Mouse (Mus musculus) layer of hippocampus, adult 6 months (tissue): ENCODE results near the gene Atg13. TPM values are rescaled to one million over a fixed set of nuclear protein-coding genes. Genes with fewer than 3 reads are reported as not detected.

Experiments used
- long read RNA-seq, 2 experiments: library from polyadenylated mRNA; unstranded; transcript quantifications; one replicate each; pipeline ENCODE4 v2.0.0; 2019 to 2020
- polyA plus RNA-seq: library from polyadenylated mRNA; unstranded; fragments of <200 nt; fragmentation: Nextera tagmentation; gene quantifications from 2 replicates; pipeline ENCODE4 v1.2.3, GENCODE M21; 2021

Atg13 gene
- 49.1 and 55.7 TPM in 2 replicates for polyA plus RNA-seq
- long read RNA-seq, experiment 1, transcript Atg13-201 (17 exons, 3,604 nt) = major isoform, 16 of 47 reads
- long read RNA-seq, experiment 1, partial matches to known transcripts = 4 of 47 reads
- long read RNA-seq, experiment 1, other reads (novel, unspliced or antisense) = 25 of 47 reads
- long read RNA-seq, experiment 2, transcript Atg13-201 (17 exons, 3,604 nt) = major isoform, 112 of 259 reads
- long read RNA-seq, experiment 2, transcript Atg13-202 (16 exons, 3,551 nt) = minor isoform, 25 of 259 reads
- long read RNA-seq, experiment 2, partial matches to known transcripts = 11 of 259 reads
- long read RNA-seq, experiment 2, other reads (novel, unspliced or antisense) = 108 of 259 reads

DNA sequence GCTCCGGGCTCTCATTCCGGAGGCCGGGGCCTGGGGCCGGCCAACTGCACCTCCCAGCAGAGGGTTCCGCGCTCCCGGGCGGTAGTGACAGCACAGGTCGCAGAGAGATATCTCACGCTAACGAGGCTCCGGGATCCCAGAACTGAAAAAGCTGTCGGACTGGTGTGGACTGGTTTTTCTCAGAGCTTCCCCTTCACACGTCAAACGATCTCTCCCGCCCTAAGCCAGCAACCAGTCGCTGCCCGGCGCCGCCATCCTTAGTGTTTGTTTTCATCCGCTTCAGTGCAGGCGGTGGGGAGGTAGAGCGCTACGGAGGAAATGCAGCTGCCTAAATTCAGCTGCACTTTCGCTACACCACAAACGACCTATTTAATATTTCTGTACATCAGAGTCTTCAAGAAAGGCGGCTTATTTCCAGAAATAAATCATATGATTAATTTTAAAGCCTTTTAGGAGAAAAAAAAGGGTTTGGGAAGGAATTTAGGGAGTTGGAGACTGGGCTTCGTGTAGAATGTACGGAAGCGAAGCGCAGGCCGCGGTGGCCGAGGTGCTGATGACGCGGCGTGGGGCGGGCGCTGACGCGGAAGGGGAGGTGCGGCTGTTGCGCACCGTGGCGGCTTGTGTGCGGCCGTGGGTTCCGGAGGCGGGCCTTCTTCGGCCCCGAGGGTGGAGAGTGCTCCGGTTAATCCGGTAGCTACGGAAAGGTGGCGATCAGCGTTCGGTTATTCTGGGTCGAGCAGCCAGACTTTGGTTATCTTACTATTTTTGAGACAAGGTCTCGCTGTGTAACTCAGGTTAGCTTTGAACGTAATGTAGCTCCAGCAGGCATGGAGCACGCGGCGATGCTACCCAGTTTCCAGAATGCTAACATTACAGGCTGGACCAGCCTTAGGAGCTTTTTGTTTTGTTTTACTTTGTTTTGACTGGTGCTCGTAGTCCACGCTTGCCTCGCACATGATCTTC, at the start of gene Atg13, which contains the start of gene Harbi1:
Gene Atg13, minus strand, starts transcription at position 305 of the 963 bp plus-strand sequence.
Gene Harbi1, plus strand, starts transcription at position 581 of the 963 bp plus-strand sequence.

DNA sequence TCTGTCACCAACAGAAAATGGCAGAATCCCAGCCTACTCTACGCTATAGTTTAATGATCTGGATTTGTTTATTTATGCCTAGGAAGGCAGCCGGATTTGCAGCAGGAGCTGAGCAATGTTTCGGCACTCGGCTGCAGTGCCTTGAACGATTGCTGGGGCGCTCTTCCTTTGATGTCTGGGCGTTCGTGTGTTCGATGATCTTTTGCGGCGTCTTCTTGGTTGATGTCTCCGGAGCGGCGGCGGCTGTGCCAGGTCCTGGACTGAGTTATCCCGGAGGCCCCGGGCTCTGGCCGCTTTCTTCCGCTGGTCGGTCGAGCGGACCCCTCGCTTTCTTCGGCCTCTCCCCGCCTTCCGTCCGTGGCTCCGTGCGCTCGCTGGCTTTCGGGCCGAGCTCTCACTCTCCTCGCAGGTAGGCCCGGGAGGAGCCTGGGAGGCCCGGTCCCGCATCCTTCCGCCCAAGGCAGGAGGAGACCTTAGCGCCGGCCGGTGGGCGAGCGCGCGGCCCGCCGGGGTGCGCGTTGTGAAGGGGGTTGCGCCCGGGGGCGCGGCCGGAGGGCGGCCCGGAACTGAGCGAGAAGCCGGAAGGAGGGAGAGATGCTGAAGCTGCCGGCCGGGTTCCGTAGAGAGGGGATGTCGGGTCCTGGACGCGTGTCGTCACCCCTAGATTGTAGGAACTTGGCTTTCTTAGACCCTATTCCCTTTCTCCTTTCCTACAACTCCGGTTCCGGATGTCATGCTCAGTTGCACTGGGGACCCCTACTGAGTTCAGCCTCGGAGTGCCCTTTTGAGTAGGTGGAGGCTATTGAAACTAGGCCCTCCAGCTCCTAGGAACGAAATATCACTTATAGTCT, 19.8 kb upstream of the Atg13 start, which contains the start of gene Ambra1:
Gene Ambra1, plus strand, starts transcription at position 164 of the 851 bp plus-strand sequence.

DNA sequence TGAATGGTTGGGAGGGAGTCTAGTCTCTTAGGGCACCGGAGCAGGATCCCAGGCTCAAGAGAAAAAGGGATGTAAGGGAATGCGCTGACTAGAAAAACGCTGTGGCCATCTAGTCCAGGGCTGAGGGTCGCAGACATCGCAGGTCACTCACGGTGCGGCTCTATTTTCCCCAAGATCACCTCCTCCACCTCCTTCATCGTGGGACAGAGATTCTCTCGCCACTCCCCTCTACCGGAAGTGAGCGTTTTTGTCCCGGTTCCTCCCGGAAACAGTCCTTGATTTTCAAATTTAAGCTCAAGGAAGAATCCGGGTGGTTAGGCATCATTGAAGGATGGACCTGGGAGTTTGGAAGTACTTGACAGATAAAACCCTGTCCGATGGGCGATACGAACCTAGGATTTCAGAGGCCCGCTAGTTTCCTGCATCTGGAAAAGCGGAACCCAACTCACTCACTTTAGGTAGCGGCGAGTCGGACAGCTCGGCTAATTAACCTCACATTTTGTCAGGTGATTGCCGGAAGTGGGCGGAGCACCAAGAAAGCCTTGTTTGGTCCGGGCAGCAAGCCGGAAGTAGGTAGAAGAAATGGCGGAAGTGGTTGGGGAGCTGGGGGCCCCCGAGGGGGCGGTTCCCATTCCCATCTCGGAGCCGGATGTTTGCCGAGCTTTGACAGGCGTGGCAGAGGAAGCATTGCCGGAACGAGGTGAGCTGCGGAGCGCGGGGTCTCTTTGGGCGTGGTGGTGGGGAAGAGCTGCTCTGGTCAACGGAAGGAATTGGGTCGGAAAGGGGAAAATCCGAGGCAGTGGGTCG, 60.6 kb downstream of the Atg13 start, which contains the start of the genes Zfp408 and Arhgap1:
Gene Zfp408, minus strand, starts transcription at position 239 of the 807 bp plus-strand sequence.
Gene Arhgap1, plus strand, starts transcription at position 308 of the 807 bp plus-strand sequence.

DNA sequence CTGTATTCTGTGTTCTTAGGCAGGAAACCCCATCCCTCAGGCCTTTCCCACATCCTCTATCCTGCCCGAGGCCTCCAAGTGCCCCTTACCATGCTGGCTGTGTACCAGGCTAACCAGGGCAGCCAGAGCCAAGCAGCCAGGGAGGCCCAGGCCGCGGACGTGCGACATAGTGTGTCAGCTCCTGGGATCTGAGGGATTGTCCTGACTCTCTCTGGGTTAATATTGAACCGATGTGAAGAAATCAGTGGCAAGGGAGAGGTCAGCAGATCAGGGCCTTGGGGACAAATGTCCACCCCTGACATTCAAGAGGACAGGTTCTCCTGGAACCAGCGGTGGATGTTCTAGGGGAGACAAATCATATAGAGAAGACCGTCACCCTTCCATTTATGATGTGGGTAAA, 74.1 kb downstream of the Atg13 start, which contains the start of gene F2:
Gene F2, minus strand, starts transcription at position 186 of the 400 bp plus-strand sequence.

Other genes with a start within 250 kb of the Atg13 start
- gene Ckap5, start 183.8 kb downstream of the Atg13 start, polyA plus RNA-seq = 29.2 and 40.8 TPM in 2 replicates
- not detected in 2 replicates for gene F2, start 74.2 kb downstream of the Atg13 start, polyA plus RNA-seq
- 2.4 and 4.5 TPM in 2 replicates for gene Zfp408, start 60.8 kb downstream of the Atg13 start, polyA plus RNA-seq
- gene Arhgap1, start 60.7 kb downstream of the Atg13 start, polyA plus RNA-seq = 61.7 and 71.4 TPM in 2 replicates
- gene Harbi1, start 276 bp upstream of the Atg13 start, polyA plus RNA-seq = 7.6 and 10.1 TPM in 2 replicates
- 6.8 and 7.4 TPM in 2 replicates for gene Ambra1, start 19.6 kb upstream of the Atg13 start, polyA plus RNA-seq
- gene Chrm4, start 216.7 kb upstream of the Atg13 start, polyA plus RNA-seq = 2.0 and 2.4 TPM in 2 replicates
- gene Mdk, start 221.7 kb upstream of the Atg13 start, polyA plus RNA-seq = 31.8 and 57.3 TPM in 2 replicates
- gene Gm9821, start 235.1 kb upstream of the Atg13 start, polyA plus RNA-seq = not detected in 2 replicates